14 mouse cellular contexts compared by ENCODE assay signal in genomic region chr6:90915585-90915984, GRCm38 (mm10).
"Had no signal": no experiment of that assay in that cellular context is flagged by ENCODE, and none has a peak within 500 bp of the region (broad histone marks: within the 10 kb centered on the region; RNA-seq: fewer than 3 reads in every experiment).

No protein-coding gene starts in this region.

- H3K36me3 ChIP-seq: midbrain, embryonic 10.5 days; midbrain, embryonic 12.5 days; neural tube, embryonic 12.5 days had no signal

- H3K4me3 ChIP-seq: midbrain, embryonic 10.5 days; midbrain, embryonic 12.5 days; myocyte; neural tube, embryonic 12.5 days had no signal

- ATAC-seq: midbrain, embryonic 16.5 days had no signal

- H3K27ac ChIP-seq: midbrain, embryonic 10.5 days; midbrain, embryonic 12.5 days; neural tube, embryonic 12.5 days had no signal

- H3K27me3 ChIP-seq: midbrain, embryonic 12.5 days; neural tube, embryonic 12.5 days had no signal

- H3K9me3 ChIP-seq: midbrain, embryonic 10.5 days; midbrain, embryonic 12.5 days; neural tube, embryonic 12.5 days had no signal

- H3K9ac ChIP-seq: lung, embryonic 14.5 days; midbrain, embryonic 12.5 days; neural tube, embryonic 12.5 days had no signal

- DNase-seq: lung, adult 18-20 months; lung, embryonic 14.5 days; lung, postnatal 10 days; lung, postnatal 4 days; midbrain, embryonic 14.5 days; right cerebral cortex, postnatal 14 days; thymus, adult 2 months; thymus, postnatal 25 days; thymus, postnatal 4 days had no signal

- H3K4me2 ChIP-seq: lung, embryonic 14.5 days; midbrain, embryonic 12.5 days; neural tube, embryonic 12.5 days had no signal
